Mouse (Mus musculus) liver, adult 2 months (tissue): Measurements from ENCODE around the gene Rtca.

Experiments used
- CTCF ChIP-seq: fragments of 200-500 bp; IDR thresholded peaks from 2 replicates; pipeline ENCODE4 v1.5.1; 2011; ENCODE audit warnings: low read depth, low read length, control low read depth
- POLR2A ChIP-seq: fragments of 200-500 bp; IDR thresholded peaks from 2 replicates; pipeline ENCODE4 v1.6.1; 2011; ENCODE audit warnings: low read length, control low read depth; ENCODE audit not compliant: insufficient read depth; ENCODE audit errors: extremely low read depth

DNA sequence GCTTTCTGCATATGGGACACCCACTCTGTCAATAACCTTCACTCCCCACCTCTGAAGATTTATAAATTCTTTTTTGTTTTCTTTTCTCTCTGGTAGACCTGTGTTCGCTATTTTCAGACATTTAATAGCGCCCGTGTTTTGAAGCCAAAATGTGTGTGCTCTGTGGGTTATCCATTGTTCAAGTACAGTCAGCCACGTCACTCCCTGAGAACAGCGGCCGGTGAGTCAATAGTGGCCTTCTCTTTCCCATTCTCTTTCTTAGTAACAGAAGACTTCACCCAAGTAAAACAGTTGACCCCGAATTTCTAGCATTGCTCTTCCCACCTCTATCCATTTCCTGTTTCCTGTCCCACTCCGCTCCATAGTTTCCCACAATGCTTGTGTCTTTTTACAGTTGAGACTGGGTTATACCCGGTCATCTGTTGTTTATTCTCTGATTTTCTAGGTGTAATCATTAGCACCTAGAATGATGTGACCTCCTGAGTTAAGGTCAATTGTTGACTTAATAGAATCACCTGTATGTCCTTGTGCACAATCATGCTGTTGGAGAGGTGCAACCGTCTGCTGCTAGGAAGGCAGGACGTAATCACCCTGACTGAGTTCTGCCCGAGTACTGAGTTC, 12.2 kb upstream of the Rtca start:
- no peak for TF ChIP-seq POLR2A
- TF ChIP-seq CTCF: no peak
